ENCODE assay signal across 24 mouse cellular contexts in genomic region chr14:109941162-109941561, GRCm38 (mm10).
DNase-seq lines count a peak whose midpoint lies in the region; ATAC-seq and TF ChIP-seq lines count a peak whose summit lies in the region.
"Had no signal": no experiment of that assay in that cellular context is flagged by ENCODE, and none has a peak within 500 bp of the region (broad histone marks: within the 10 kb centered on the region; RNA-seq: fewer than 3 reads in every experiment).

No protein-coding gene starts in this region.

- peak; percentile 86 for ATAC-seq in frontal cortex, adult (ENCODE audit: low TSS enrichment)
- ATAC-seq in midbrain, embryonic 16.5 days: no peak
- no peak for ATAC-seq in midbrain, embryonic 11.5 days (ENCODE audit: low FRiP score)
- ATAC-seq: activated CD4-positive, CD25-positive, alpha-beta regulatory T cell, adult 4 months; CD4-positive, CD25-positive, alpha-beta regulatory T cell, adult 4 months; Patski had no signal

- no peaks in the 10 kb centered on the region for H3K36me3 ChIP-seq in midbrain, embryonic 16.5 days (ENCODE audit: control insufficient read depth, insufficient read depth, low read length)
- no peaks in the 10 kb centered on the region for H3K36me3 ChIP-seq in midbrain, embryonic 11.5 days (ENCODE audit: control insufficient read depth, insufficient read depth, low read length)
- no peaks in the 10 kb centered on the region for H3K36me3 ChIP-seq in MEL (ENCODE audit: control insufficient read depth in 1 of 2, insufficient read depth in 2 of 2, low read length in 2 of 2)
- H3K36me3 ChIP-seq: G1E had no signal

- no peaks in the 10 kb centered on the region for H3K79me2 ChIP-seq in MEL (ENCODE audit: control insufficient read depth, insufficient read depth, low read length, poor library complexity)

- TF ChIP-seq CTCF in MEL (IDR thresholded peaks at IDR 0.05 in 2 of 3, conservative IDR thresholded peaks at IDR 0.05 in 1 of 3; ENCODE audit: control insufficient read depth in 1 of 3, insufficient read depth in 1 of 3, low read depth in 2 of 3, low read length in 3 of 3, poor library complexity in 1 of 3, severe bottlenecking in 1 of 3): no peak

- DNase-seq in frontal cortex, postnatal 10 days (ENCODE audit: low spot score in 2 of 2): no peak
- DNase-seq in midbrain, embryonic 11.5 days (ENCODE audit: low spot score, missing footprints): no peak
- DNase-seq in MEL (ENCODE audit: low read depth, low spot score): peak; percentile 29
- DNase-seq in brain, adult 2 months (ENCODE audit: low read depth, low spot score): peak; percentile 31
- no peak for DNase-seq in layer of hippocampus, postnatal 25 days (ENCODE audit: extremely low spot score in 1 of 2, low spot score in 1 of 2)
- no peak for DNase-seq in adrenal gland, postnatal 25 days
- DNase-seq: adrenal gland, adult 2 months; adrenal gland, adult 8-10 months; adrenal gland, postnatal 10 days; adrenal gland, postnatal 14 days; adrenal gland, postnatal 36 days; B cell, adult 2 months; cerebellum, adult 11 months; cerebellum, adult 11-12 months; cerebellum, adult 18-20 months; cerebellum, adult 2 months; cerebellum, adult 8-10 months had no signal

- TF ChIP-seq RAD21 in MEL (IDR thresholded peaks at IDR 0.05; ENCODE audit: low read depth, low read length): no peak

- no peak overlapping the region for H3K4me2 ChIP-seq in midbrain, embryonic 16.5 days (ENCODE audit: low read length)
- no peak overlapping the region for H3K4me2 ChIP-seq in midbrain, embryonic 11.5 days

- no peak overlapping the region for H3K4me3 ChIP-seq in midbrain, embryonic 16.5 days (ENCODE audit: low read depth, low read length)
- no peak overlapping the region for H3K4me3 ChIP-seq in midbrain, embryonic 11.5 days (ENCODE audit: low read depth, low read length)
- no peak overlapping the region for H3K4me3 ChIP-seq in MEL (ENCODE audit: control insufficient read depth in 1 of 2, insufficient read depth in 1 of 2, low read depth in 2 of 2, low read length in 2 of 2)

- no peaks in the 10 kb centered on the region for H3K4me1 ChIP-seq in midbrain, embryonic 16.5 days (ENCODE audit: control insufficient read depth, insufficient read depth, low read length)
- no peaks in the 10 kb centered on the region for H3K4me1 ChIP-seq in midbrain, embryonic 11.5 days (ENCODE audit: control insufficient read depth, insufficient read depth, low read length)
- peaks cover 0 to 7% of the 10 kb centered on the region in 2 experiments; a peak in 2 of 4 replicates for H3K4me1 ChIP-seq in MEL (ENCODE audit: control insufficient read depth in 1 of 2, insufficient read depth in 2 of 2, low read length in 2 of 2)

- H3K27me3 ChIP-seq in midbrain, embryonic 16.5 days (ENCODE audit: control insufficient read depth, insufficient read depth, low read depth, low read length): no peaks in the 10 kb centered on the region
- no peaks in the 10 kb centered on the region for H3K27me3 ChIP-seq in midbrain, embryonic 11.5 days (ENCODE audit: control insufficient read depth, insufficient read depth, low read length)
- no peaks in the 10 kb centered on the region for H3K27me3 ChIP-seq in MEL (ENCODE audit: control insufficient read depth in 1 of 2, insufficient read depth in 2 of 2, low read length in 2 of 2)
- H3K27me3 ChIP-seq: CH12.LX, Patski had no signal

- peak overlapping the region; percentile 71 for H3K27ac ChIP-seq in midbrain, embryonic 16.5 days (ENCODE audit: low read length)
- H3K27ac ChIP-seq in midbrain, embryonic 11.5 days (ENCODE audit: low read depth, low read length): no peak overlapping the region
- H3K27ac ChIP-seq in MEL (ENCODE audit: control insufficient read depth, low read depth, low read length): no peak overlapping the region

- no peak for TF ChIP-seq POLR2A in MEL (IDR thresholded peaks at IDR 0.05; ENCODE audit: control insufficient read depth in 1 of 2, insufficient read depth in 1 of 2, low read depth in 1 of 2, low read length in 2 of 2, poor library complexity in 1 of 2)

- 88% methylated on average over 1 of the region's 1 CpGs for WGBS in midbrain, embryonic 16.5 days
- 94% methylated on average over 1 of the region's 1 CpGs for WGBS in midbrain, embryonic 11.5 days

- no peak overlapping the region for H3K9ac ChIP-seq in midbrain, embryonic 16.5 days (ENCODE audit: low read depth, low read length)
- no peak overlapping the region for H3K9ac ChIP-seq in midbrain, embryonic 11.5 days (ENCODE audit: low read length)
- H3K9ac ChIP-seq in MEL (ENCODE audit: control insufficient read depth, low read depth, low read length, poor library complexity, severe bottlenecking): no peak overlapping the region

- no peaks in the 10 kb centered on the region for H3K9me3 ChIP-seq in midbrain, embryonic 16.5 days (replicated peaks; ENCODE audit: control insufficient read depth, low read length, poor library complexity, severe bottlenecking)
- no peaks in the 10 kb centered on the region for H3K9me3 ChIP-seq in midbrain, embryonic 11.5 days (ENCODE audit: control insufficient read depth, low read length)
- no peaks in the 10 kb centered on the region for H3K9me3 ChIP-seq in MEL (replicated peaks; ENCODE audit: insufficient read depth, low read length)

- peak in 1 of 2 experiments; percentile 25; a peak in 1 of 4 replicates for TF ChIP-seq EP300 in MEL (IDR thresholded peaks at IDR 0.05; ENCODE audit: low read depth in 1 of 2, low read length in 2 of 2)

TF ChIP-seq in MEL, 35 proteins besides CTCF, POLR2A, EP300 and RAD21:
- TF ChIP-seq GATA1 (IDR thresholded peaks at IDR 0.05; ENCODE audit: low read depth, low read length): peak; percentile 53
- TF ChIP-seq ZNF384 (IDR thresholded peaks at IDR 0.05; ENCODE audit: low read depth, low read length): no peak
- peak; percentile 87 for TF ChIP-seq RCOR1 (IDR thresholded peaks at IDR 0.05; ENCODE audit: low read depth, low read length)
- TF ChIP-seq ETS1 (IDR thresholded peaks at IDR 0.05; ENCODE audit: low read depth, low read length): peak; percentile 59
- TF ChIP-seq MEF2A (IDR thresholded peaks at IDR 0.05; ENCODE audit: extremely low read depth, insufficient replicate concordance, low read depth, low read length, poor library complexity, severe bottlenecking): peak; percentile 72; the same call in 1 of the 2 replicates

Comparison
In these comparisons a context has a peak if more than half of its experiments do, and no peak if none do; other contexts are left out.
1. DNase-seq: peak in MEL (single experiment) and brain, adult 2 months (single experiment); none in frontal cortex, postnatal 10 days (0 of 2), midbrain, embryonic 11.5 days (single experiment), layer of hippocampus, postnatal 25 days (0 of 2) and adrenal gland, postnatal 25 days (single experiment).